Mouse (Mus musculus) forebrain, embryonic 13.5 days (tissue): ENCODE results near the gene Gsk3a. TPM values are rescaled to one million over a fixed set of nuclear protein-coding genes. Genes with fewer than 3 reads are reported as not detected.

Experiments used
- ATAC-seq: fragments of 200-750 bp; cut with Nextera tagmentation; 2 replicates; pipeline ENCODE4 v1.8.0; 2017
- H3K27ac ChIP-seq: fragments of 300-500 bp; sonication (generic); 2 replicates; pipeline ENCODE4 v1.5.1; 2015; ENCODE audit warnings: inconsistent platforms, mild to moderate bottlenecking, moderate library complexity
- H3K27me3 ChIP-seq: fragments of 300-500 bp; sonication (generic); 2 replicates; pipeline ENCODE4 v1.6.1; 2015; ENCODE audit warnings: mild to moderate bottlenecking, inconsistent platforms
- H3K36me3 ChIP-seq: fragments of 300-500 bp; sonication (generic); 2 replicates; pipeline ENCODE4 v1.6.1; 2015; ENCODE audit warnings: mild to moderate bottlenecking, inconsistent platforms; ENCODE audit not compliant: poor library complexity, severe bottlenecking
- H3K4me1 ChIP-seq: fragments of 300-500 bp; sonication (generic); 2 replicates; pipeline ENCODE4 v1.6.1; 2015; ENCODE audit warnings: inconsistent platforms
- H3K4me2 ChIP-seq: fragments of 300-500 bp; sonication (generic); 2 replicates; pipeline ENCODE4 v1.6.1; 2015; ENCODE audit warnings: inconsistent platforms, mild to moderate bottlenecking, moderate library complexity
- H3K4me3 ChIP-seq: fragments of 300-500 bp; sonication (generic); 2 replicates; pipeline ENCODE4 v1.5.1; 2015; ENCODE audit warnings: mild to moderate bottlenecking, inconsistent platforms
- H3K9ac ChIP-seq: fragments of 300-500 bp; sonication (generic); 2 replicates; pipeline ENCODE4 v1.6.1; 2015; ENCODE audit warnings: mild to moderate bottlenecking, inconsistent platforms
- H3K9me3 ChIP-seq: fragments of 300-500 bp; sonication (generic); replicated peaks from 2 replicates; pipeline ENCODE4 v1.6.1; 2016; ENCODE audit warnings: inconsistent platforms
- WGBS: fragments of 180-500 bp; shearing (Covaris S2); methylation state at CpG from one replicate; pipeline ENCODE4 v1.1.7; 2015; 5-methylcytosine and 5-hydroxymethylcytosine counted together
- microRNA-seq: library from miRNA; unstranded; fragments of <30 nt; microRNA quantifications from one replicate; pipeline ENCODE4, GENCODE M21; 2016
- polyA plus RNA-seq: library from polyadenylated mRNA; unstranded; fragments of >200 nt; fragmentation: Nextera tagmentation; extraction: Ambion mirVana; gene quantifications from 2 replicates; pipeline ENCODE4 v1.2.1, GENCODE M21; 2015

Gene Gsk3a
- polyA plus RNA-seq, 1 experiment from 2014 or later: 11.2 TPM

DNA sequence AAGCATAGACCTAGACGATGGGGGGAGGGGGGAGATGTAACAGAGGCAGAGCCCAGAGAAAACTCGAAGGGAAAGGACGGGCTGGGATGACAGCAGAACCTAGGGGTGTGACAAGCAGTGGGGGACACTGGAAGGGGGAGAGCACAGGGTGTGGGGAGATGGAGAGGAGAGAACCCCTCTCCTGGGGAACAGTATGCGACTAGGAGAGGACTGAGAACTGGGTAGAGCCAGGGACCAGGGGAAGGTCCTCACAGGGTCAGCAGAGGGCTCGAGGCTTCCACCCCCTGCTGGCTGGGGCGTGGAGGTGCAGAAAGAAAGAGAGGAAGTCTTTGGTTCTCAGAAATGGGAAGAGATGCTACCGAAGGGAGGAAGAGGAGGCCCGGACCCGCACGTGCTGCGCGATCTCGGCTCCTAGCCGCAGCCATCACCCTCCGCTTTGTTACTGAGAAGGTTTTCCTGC, 56.3 kb downstream of the Gsk3a start:
- Histone ChIP-seq H3K4me1 (peaks cover 40% of the 10 kb centered on the region), H3K27me3 (peaks cover 60% of the 10 kb centered on the region), H3K9ac (peak overlapping the region; percentile 10), H3K36me3 (no peaks in the 10 kb centered on the region), H3K27ac (no peak overlapping the region), H3K4me3 (peak overlapping the region; percentile 23), H3K9me3 (no peaks in the 10 kb centered on the region), H3K4me2 (peak overlapping the region; percentile 75)
- 2% methylated on average over 15 of the region's 15 CpGs for WGBS
- no peak for ATAC-seq

DNA sequence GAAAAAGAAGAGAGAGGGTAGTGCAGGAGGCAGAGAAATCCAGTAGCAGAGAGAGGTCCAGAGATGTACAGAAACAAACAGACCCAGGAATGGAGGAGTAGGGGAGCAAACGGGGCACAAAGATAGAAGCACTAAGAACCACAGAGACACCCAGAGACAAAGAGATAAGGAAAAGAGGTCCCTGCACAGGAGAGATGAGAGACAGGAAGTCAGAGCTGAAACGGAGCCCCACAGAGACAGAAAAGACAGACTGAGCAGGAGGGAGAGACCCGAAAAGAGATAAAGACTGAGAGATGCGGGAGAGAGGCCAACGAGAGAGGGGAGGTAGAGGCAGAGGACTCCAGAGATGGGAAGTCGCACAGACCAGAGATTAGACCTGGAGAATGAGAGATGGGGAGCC, 57.1 kb downstream of the Gsk3a start:
- Histone ChIP-seq H3K36me3 (no peaks in the 10 kb centered on the region), H3K4me2 (peak overlapping the region; percentile 75), H3K4me1 (peaks cover 49% of the 10 kb centered on the region), H3K9ac (peak overlapping the region; percentile 92), H3K4me3 (peak overlapping the region; percentile 67), H3K27ac (peak overlapping the region; percentile 99), H3K9me3 (no peaks in the 10 kb centered on the region), H3K27me3 (peaks cover 60% of the 10 kb centered on the region)
- 4% methylated on average over 6 of the region's 6 CpGs for WGBS
- ATAC-seq: no peak

DNA sequence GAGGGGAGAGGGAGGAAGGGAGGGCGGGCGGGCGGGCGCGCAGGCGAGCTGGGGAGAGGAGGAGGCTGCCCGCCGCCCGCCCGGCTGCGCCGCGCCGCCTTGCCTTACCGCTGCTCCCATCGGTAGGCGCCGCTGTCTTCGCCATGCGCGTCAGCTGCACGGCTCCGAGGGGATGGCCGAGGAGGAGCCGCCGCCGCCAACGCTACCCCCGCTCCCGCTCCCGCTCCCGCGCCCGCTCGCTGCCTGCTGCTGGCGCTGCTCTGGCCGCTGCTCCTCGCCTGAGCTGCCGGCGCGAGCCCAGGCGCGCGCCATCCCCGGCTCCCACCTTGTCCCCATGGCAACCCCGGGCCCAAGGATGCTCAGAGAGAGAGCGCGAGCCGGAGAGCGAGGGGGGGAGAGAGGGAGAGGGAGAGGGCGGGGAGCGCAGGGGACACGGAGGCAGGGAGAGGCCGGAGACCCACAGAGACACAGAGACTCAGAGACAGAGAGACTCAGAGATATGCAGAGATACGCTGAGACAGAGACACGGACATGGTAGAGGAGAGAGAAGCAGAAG, 58.0 kb downstream of the Gsk3a start, which contains the start of gene Pou2f2:
TSS of gene Pou2f2 (minus strand) at position 121 of the 556 bp plus-strand sequence.
- ATAC-seq: peak; percentile 93
- Histone ChIP-seq H3K4me3 (peak within 1 kb of the TSS; percentile 67), H3K9me3 (no peaks in the 10 kb centered on the region), H3K27ac (peak within 1 kb of the TSS; percentile 99), H3K4me1 (peaks cover 55% of the 10 kb centered on the region), H3K27me3 (peaks cover 58% of the 10 kb centered on the region), H3K4me2 (peak within 1 kb of the TSS; percentile 75), H3K36me3 (no peaks in the 10 kb centered on the region), H3K9ac (peak within 1 kb of the TSS; percentile 92)
- WGBS: under 1% methylated on average over 42 of the region's 56 CpGs

DNA sequence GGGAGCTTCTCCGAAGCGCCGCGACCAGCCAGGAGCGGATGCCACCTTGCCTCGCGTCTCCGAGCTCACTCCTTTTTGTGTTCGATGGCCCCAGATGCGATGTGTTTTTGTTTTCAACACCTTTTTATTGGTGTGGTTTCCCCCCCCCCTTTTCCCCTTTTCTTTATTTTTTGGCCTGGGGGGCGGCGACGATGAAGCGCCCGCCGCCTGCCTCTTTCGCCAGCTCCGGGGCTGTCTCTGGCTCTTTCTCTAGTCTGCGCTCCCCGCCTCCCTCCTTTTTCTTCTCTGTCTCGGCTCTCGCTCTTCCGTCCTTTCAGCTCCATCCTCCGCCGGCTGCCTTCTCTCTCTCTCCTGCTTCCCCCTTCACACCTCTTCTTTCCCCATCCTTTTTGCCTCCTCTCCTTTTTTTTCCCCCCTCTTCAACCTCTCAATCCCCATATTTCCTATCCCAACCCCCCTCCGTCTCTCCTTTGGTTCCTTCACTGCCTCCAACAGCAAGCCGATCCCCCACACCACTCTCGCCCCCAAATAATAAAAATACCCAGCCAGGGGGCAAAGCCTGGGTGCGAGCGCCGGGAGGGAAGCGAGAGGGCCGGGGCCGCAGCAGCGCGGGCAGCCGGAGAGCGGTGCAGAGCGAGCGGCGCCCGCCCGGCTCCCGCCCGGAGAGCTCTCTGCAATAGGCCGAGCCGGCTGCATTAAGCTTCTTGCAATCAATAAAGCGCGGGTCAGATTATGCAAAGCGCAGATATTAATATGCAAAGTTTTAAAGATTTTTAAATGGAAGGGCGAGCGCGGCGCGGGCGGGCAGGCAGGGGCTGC, 58.7 kb downstream of the Gsk3a start:
- peak overlapping the region; percentile 92 for H3K9ac ChIP-seq
- ATAC-seq: peak; percentile 80
- no peaks in the 10 kb centered on the region for H3K9me3 ChIP-seq
- H3K36me3 ChIP-seq: no peaks in the 10 kb centered on the region
- peaks cover 62% of the 10 kb centered on the region for H3K4me1 ChIP-seq
- peaks cover 54% of the 10 kb centered on the region for H3K27me3 ChIP-seq
- peak overlapping the region; percentile 67 for H3K4me3 ChIP-seq
- peak overlapping the region; percentile 75 for H3K4me2 ChIP-seq
- under 1% methylated on average over 50 of the region's 56 CpGs for WGBS
- H3K27ac ChIP-seq: peak overlapping the region; percentile 99

DNA sequence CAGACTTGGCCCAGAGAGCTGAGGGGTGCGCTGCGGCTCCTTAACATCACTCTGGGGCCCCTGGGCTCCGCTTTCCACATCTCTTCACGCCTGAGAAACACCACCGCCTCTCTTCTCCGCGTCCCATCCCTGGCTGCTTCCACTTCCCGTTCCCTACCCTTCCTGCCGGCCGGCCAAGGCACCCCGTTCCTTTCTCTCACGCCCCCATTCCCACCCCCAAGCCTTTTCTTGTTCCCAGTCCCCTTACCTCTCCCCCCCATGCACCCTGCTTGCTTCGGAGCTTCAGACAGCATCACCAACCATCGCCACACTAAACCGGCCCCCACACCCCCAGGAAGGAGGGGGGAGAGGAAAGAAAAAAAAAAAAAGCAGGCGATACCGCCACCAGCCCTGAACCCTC, 59.3 kb downstream of the Gsk3a start:
- under 1% methylated on average over 17 of the region's 17 CpGs for WGBS
- Histone ChIP-seq H3K27ac (peak overlapping the region; percentile 99), H3K9me3 (no peaks in the 10 kb centered on the region), H3K4me2 (peak overlapping the region; percentile 75), H3K9ac (peak overlapping the region; percentile 92), H3K4me1 (peaks cover 68% of the 10 kb centered on the region), H3K27me3 (peaks cover 49% of the 10 kb centered on the region), H3K36me3 (no peaks in the 10 kb centered on the region), H3K4me3 (peak overlapping the region; percentile 67)
- no peak for ATAC-seq

Small RNA genes within 50 kb of the gene (microRNA-seq; reads per million reads assigned to microRNA genes)
- not detected for gene Mir7048

Other genes with a start within 250 kb of the Gsk3a start
- gene Atp1a3, start 231.9 kb downstream of the Gsk3a start, polyA plus RNA-seq: 95.0 and 107 TPM in 2 replicates
- gene Grik5, start 165.5 kb downstream of the Gsk3a start, polyA plus RNA-seq: 12.8 and 14.7 TPM in 2 replicates
- 33.5 and 38.1 TPM in 2 replicates for gene Zfp574, start 165.3 kb downstream of the Gsk3a start, polyA plus RNA-seq
- gene Pou2f2, start 58.1 kb downstream of the Gsk3a start, polyA plus RNA-seq: 21.9 and 22.2 TPM in 2 replicates
- gene Dedd2, start 17.2 kb downstream of the Gsk3a start, polyA plus RNA-seq: 11.0 and 12.5 TPM in 2 replicates
- 2.0 and 2.1 TPM in 2 replicates for gene Zfp526, start 16.4 kb downstream of the Gsk3a start, polyA plus RNA-seq
- 5.5 and 5.8 TPM in 2 replicates for gene Erf, start 12.9 kb upstream of the Gsk3a start, polyA plus RNA-seq
- 45.9 and 47.0 TPM in 2 replicates for gene Cic, start 29.9 kb upstream of the Gsk3a start, polyA plus RNA-seq
- gene Pafah1b3, start 60.1 kb upstream of the Gsk3a start, polyA plus RNA-seq: 513 and 525 TPM in 2 replicates
- 0.93 and 1.6 TPM in 2 replicates for gene Prr19, start 63.6 kb upstream of the Gsk3a start, polyA plus RNA-seq
- 14.1 and 16.4 TPM in 2 replicates for gene Tmem145, start 68.3 kb upstream of the Gsk3a start, polyA plus RNA-seq
- gene Megf8, start 79.3 kb upstream of the Gsk3a start, polyA plus RNA-seq: 14.2 and 16.6 TPM in 2 replicates
- gene Cnfn, start 131.9 kb upstream of the Gsk3a start, polyA plus RNA-seq: not detected in 2 replicates
- gene Lipe, start 160.9 kb upstream of the Gsk3a start, polyA plus RNA-seq: 10.6 and 11.9 TPM in 2 replicates
- 0.40 and 0.45 TPM in 2 replicates for gene Cxcl17, start 175.0 kb upstream of the Gsk3a start, polyA plus RNA-seq
- gene Ceacam1, start 239.8 kb upstream of the Gsk3a start, polyA plus RNA-seq: 0.39 and 0.49 TPM in 2 replicates